Mouse (Mus musculus): ENCODE data around the gene Fto. TPM values are rescaled to one million over a fixed set of nuclear protein-coding genes. Genes with fewer than 3 reads are reported as not detected.

Gene Fto
- total RNA-seq (2021), result 100 to 1,000 TPM; 122 to 128 TPM

DNA sequence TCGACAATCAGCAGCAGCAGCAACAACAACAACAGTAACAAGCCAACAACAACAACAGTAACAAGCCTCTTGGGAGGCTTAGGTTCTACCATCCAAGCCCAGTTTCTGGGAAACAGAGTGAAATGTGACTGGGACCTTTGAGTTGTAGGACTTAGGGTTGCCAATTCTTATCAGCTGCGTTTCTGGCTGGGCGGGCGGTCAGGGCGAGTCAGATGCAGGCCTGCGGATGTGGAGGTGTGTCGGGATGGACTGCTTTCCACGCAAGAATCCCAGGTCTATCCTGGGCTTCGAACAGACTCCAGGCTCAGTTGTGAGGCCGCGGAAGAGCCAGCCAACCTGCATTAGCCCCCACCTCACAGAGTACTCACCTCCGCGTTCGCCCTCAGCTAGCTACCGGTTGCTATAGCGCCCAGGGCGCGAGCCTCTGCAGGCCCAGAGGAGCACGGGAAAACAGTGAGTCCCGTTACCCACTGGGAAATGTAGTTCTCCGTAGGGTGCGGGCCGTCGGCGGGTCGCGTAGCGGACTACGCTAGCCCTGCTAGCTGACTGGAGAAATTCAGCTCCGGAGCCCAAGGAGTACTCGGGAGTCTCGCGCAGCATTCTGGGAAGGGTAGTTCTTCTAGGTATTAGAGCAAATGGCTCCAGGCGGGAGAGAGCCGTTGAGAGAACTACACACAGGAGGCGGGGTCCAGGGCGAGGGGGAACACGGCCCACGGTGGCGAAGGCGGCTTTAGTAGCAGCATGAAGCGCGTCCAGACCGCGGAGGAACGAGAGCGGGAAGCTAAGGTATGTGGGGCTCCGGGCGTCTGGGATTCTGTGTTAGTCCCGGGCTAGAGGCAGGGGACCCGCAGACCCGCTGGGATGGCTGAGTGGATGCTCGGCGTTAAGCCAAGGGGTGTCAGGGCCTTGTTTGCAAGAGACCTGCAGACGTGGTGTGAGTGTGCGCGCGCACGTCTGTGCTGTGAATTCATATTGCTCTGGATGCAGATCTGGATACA is at the start of gene Fto, which contains the start of gene Rpgrip1l:
Gene Fto (plus strand): TSS at position 691 of the 998 bp plus-strand sequence.
Gene Rpgrip1l (minus strand): TSS at position 428 of the 998 bp plus-strand sequence.
- DNase-seq (ENCODE audit: extremely low spot score in 1 of 2, low spot score in 2 of 2), result peak; percentile 98 to 99
- intact Hi-C loops (cut with DNase I), result no loop called here

DNA sequence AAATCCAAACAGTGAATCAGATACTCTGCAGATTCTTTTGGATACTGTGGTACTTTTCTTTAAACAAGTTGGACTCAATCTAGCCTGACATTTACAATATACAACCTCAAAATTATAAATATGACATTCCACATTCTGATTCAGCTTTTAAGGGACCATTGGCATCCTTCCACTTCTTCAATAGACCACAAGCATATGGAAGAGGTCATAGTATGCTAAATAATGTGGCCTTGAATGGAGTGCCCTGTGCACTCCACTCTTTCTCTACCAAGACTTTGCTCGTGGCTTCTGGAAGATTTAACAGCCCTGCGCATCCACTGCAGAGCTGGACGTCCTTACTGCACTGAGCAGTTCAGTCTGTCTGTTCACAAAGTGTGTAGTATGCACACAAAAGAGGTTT is 49.4 kb upstream of the Fto start:
- no peak for DNase-seq (ENCODE audit: extremely low spot score in 1 of 2, low spot score in 2 of 2)
- intact Hi-C loops (cut with DNase I), result loop anchor here (5.0 kb wide), 1 partner anchor 42 kb away; no protein-coding TSS in a partner anchor

DNA sequence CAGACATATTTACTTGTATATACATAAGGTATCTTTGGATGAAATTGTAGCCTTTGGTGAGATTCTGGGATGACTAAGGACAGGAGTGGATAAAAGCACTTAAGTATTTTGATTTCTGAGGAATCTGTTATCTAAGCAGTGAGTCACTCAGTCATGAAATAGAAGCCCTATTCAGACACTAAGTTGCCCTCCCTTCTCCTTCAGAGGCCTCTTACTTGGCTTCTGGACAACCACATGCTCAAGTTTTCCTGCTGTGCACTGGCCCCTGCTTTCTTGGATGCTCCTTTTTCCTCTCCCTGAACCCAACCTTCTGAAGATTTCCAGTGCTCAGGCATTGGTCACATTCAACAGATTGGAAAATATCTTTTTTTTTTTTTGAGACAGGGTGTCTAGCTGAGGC is 48.8 kb upstream of the Fto start:
- no peak for DNase-seq (ENCODE audit: extremely low spot score in 1 of 2, low spot score in 2 of 2)
- intact Hi-C loops (cut with DNase I), result loop anchor here (5.0 kb wide), 1 partner anchor 42 kb away; no protein-coding TSS in a partner anchor

DNA sequence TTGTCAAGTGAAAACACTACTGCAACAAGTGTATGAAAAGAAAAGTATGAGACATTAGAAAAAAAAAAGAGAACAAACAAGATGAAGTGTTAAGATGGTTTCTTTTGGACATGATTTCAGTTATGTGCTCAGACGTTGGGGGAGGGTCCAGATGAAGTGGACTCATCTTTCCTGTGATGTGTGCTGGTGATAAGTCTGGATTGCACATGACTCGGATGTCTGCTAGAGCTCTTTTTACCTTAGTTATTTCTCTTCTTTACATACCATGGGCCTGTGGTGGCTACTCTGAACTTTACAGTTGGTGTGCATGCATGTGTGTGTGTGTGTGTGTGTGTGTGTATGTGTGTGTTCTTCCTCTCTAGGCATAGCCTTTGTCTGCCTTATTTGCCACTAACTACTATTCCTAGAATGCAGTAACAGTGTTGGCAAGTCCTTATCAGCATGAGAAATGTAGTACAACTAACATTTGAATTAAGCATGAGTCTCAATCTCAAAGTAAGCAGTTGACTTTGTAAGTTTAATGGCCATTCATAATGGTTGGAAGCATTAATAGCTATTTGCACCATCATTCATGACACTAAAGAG is 43.9 kb upstream of the Fto start:
- DNase-seq (ENCODE audit: extremely low spot score in 1 of 2, low spot score in 2 of 2), result no peak
- intact Hi-C loops (cut with DNase I), result no loop called here

DNA sequence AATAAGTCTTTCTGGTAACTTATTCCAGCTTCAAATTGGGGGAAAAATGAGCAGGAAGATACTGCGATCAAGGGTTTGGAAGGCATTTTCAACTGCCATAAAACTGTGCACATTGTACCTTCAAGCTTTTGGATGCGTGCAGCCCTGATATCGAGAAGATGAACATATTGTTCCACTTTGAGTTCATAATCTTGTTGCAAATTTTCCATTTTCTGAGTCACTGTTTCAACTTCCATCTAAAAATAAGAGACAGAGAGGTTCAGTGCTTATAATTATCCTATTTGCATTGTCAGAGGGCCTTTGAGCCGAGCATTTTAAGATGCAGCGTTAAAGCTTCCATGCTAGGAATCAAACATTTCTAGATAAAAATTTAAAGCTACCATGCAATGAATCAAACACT is 39.8 kb upstream of the Fto start:
- intact Hi-C loops (cut with DNase I), result no loop called here
- DNase-seq (ENCODE audit: extremely low spot score in 1 of 2, low spot score in 2 of 2), result no peak

DNA sequence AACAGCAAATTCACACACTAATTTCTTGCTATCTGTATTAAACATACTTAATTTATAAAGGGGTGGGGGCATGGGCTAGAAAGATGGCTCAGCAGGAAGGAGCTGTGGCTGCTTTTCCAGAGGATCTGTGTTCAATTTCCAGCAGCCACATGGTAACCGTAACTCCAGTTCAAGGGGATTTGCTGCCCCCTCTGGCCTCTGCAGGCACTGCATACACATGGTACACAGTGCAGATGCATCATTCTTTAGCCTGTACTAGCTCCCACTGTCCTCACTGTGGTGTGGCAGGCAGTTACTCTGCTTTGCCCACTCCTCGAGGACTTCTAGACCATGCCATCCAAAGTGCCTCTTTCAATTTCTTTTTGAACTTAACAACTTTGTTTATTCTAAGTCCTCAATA is 37.0 kb upstream of the Fto start:
- intact Hi-C loops (cut with DNase I), result no loop called here
- no peak for DNase-seq (ENCODE audit: extremely low spot score in 1 of 2, low spot score in 2 of 2)

DNA sequence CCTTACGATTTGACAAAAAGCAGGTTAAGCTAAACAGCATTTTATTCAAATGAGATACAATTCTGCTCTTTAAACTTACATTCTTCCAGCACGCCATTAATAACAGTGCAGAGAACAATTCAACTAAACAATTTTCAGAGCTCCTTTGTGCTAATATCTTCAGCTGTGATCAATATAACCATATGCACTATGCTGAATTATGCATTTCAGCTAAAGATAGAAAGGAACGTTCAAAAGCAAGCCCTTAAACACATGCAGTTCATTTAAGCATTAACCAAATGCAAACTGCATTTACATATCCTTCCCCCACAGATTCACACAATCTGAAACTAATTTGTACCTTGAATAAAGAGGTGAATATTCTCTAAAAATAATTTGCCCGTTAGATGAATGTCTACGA is 35.3 kb upstream of the Fto start:
- intact Hi-C loops (cut with DNase I), result no loop called here
- DNase-seq (ENCODE audit: extremely low spot score in 1 of 2, low spot score in 2 of 2), result no peak

DNA sequence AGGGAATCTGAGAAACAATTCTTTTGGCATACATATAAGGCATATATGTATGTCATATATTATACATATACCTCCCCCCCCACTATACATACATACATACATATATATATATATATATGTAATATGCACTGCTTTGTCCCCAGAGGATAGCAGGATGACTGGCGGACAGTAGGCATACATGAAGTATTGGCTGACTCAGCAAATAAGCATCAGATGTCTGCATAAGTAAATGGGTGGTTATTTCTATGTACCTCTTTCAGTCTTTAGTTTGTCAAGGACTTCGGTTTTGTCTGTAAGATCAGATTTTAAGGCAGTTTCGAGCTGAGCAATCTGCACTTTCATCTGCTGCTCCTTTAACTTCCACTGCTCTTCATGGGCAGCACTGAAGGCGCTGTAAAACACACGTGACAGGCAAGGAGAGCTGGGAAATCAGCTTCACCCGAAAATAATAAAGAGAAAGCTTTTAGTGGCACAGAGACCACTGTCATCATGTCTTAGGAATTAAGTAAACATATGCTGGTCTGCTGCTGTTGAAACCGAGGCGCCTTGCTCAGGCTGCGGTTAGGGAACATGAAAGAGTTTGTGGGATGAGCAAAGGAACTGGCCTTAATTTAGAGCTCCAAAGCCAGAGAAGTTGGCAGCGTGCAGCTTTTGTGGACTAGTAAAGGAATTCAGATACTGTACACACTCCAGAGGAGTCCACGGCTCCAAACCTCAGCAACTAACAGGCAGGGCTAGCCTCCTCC is 32.7 kb upstream of the Fto start:
- intact Hi-C loops (cut with DNase I), result no loop called here
- DNase-seq (ENCODE audit: extremely low spot score in 1 of 2, low spot score in 2 of 2), result no peak

DNA sequence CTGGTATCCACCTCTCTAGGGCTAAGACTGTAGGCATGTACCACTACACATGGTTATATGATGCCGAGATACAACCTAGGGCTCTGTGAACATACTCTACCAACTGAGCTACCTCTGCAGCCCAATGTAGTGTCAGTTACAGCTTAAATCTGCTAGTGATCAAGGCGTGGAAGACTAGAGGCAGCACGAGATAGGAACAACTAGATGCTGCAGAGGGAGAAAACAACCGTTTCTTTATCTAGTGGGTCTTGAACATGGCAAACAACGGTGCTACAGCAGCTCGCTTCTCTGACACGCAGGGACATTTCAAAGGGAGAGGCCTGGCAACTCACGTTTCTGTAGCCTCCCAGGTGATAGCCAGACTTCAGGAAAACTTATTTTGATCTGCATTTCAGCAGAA is 31.8 kb upstream of the Fto start:
- intact Hi-C loops (cut with DNase I), result no loop called here
- no peak for DNase-seq (ENCODE audit: extremely low spot score in 1 of 2, low spot score in 2 of 2)

DNA sequence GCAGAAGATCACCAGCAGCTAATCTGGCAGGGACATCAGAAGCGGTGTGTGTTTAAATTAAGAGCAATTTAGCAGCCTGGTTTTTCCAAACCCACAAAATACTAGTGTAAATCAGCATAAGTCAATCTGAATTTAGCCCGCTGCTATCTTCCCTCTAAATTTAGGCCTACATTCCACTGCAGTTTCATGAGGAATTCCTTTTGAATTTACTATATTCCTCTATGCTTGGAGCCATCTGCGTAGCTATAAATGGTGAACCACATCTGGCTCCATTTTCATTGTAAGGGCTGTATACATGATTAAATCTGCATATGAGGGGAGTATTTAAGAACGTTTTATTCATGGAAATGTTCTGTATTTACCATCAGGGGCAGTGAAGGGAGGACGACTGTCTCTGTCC is 30.7 kb upstream of the Fto start:
- intact Hi-C loops (cut with DNase I), result no loop called here
- peak in 1 of 2 experiments; percentile 35 for DNase-seq (ENCODE audit: extremely low spot score in 1 of 2, low spot score in 2 of 2)

DNA sequence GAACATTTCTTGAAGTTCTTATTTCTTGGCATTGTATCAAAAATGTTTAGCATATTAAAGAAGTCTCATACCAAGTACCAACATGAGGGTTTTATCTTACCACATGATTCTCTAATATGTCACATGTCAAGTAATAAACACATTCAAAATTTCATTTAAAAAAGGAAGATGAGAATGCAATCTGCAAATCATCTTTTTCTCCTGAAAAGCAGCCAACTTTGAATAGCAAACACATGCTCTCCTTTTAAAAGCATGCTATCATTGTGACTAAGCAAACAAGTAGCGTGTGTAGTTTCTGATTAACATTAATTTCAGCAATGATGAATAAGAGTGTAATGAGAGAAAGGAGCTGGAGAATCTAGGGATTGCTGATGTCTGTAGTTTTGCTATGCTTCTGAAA is 29.5 kb upstream of the Fto start:
- intact Hi-C loops (cut with DNase I), result no loop called here
- DNase-seq (ENCODE audit: extremely low spot score in 1 of 2, low spot score in 2 of 2), result no peak

DNA sequence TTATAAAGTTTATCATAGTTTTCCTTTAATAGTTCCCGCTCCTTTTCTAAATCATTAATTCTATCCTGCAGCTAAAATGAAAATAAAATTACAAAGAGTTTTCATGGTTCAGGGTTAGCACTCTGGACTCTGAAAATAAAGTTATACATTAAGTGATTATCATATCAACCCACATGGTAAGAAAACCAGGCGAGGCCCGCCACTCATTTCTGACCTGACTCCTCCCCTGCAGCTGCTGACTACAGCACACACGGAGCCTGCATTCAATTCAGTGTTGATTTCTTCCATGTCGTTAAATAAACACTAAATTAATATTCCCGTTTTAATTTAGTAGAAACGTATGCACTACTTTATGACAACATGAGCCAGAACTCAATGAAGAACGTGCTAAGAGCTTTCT is 27.1 kb upstream of the Fto start:
- no peak for DNase-seq (ENCODE audit: extremely low spot score in 1 of 2, low spot score in 2 of 2)
- intact Hi-C loops (cut with DNase I), result no loop called here

DNA sequence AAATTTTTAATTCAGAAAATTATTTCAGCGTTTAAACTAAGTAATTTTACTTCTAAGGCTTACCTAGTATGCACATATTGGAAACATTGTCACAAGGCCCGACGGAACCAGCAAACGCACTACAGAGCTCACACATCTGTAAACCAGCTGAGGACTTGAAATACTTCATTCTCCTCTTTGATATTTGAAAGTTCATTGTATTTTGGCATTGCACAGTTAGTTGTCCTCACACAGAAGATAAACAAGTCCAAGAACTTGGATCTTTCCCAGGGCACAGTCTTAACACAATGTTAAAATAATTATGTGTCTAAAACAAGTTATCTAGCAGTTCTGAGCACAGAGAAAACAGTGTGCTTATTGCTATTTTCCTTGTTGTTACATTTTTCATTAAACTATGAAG is 22.7 kb upstream of the Fto start:
- intact Hi-C loops (cut with DNase I), result no loop called here
- no peak for DNase-seq (ENCODE audit: extremely low spot score in 1 of 2, low spot score in 2 of 2)

DNA sequence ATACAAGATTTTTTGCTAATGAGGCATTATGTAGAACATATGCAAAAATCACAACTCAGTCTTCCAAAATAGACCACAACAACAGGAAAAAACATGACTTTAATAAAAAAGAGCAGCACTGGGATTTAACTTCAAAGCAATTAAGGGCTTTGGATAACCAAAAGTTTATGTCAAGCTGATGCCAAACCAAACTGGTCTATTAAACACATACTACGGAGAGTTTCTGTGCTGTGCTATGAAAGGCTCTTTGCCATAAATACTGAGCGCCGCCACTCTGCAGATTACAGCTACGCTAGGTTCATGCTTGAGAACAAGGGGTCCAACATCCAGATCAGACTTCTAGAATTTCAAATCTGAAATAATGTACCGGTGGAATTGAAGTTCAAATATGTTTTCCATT is 17.5 kb upstream of the Fto start:
- no peak for DNase-seq (ENCODE audit: extremely low spot score in 1 of 2, low spot score in 2 of 2)
- intact Hi-C loops (cut with DNase I), result no loop called here

DNA sequence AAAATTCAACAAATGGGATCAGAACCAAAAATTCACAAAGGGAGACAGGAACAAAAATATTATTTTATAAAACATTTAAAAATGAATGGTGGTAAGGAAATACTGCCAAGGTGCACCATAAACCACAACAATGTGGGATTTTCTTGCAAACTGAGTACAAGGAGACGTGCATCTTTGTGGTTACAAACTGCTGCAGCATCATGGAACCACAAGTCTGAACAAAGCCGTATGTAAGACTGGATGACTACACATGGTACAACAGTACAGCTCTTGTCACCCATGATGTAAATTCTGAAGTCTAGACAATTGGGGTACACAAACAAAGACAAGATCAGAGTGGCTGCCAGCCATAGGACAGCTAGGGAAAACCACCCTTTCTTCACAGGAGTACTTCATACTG is 14.7 kb upstream of the Fto start:
- intact Hi-C loops (cut with DNase I), result no loop called here
- DNase-seq (ENCODE audit: extremely low spot score in 1 of 2, low spot score in 2 of 2), result no peak

DNA sequence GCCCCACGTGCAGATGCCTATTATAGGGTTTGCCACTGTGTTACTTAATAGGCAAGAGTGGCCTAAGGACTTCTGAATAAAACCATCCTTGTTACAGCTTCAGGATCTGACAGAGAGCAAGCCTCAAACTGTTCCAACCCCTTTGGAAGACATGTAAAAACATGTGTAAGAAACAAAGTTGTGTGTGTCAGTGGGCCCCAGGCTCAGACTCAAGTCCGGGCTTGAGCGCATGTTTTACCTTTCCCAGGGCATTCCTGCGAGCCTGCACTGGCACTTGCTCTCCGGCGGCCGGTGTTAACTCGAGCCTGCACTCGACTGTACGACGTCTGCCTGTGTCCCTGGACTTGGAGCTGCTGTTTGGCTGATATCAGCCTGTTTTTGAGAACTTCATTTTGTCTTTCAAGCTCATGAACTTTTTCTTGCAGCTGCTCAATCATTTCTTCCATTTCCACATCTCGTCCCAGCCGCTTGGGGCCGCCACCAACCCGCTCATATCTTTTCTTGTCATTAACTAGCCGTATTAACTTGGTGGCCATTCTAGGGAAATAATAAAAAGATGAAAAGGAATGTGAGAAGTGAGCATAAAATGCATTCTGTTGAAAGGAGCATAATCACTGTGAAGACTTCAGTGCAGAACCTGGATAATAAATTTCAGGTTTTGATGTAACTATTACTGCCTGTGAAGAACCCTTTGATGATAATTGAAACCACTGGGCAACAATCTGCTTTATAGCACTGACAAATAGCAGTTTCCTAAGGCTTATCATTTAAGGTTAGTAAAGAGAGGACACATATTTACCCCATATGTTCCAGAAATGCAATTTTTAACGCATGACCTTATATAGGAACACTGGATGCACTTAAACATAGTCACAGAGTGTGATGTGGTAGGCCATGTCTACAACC is 8.6 kb upstream of the Fto start:
- DNase-seq (ENCODE audit: extremely low spot score in 1 of 2, low spot score in 2 of 2), result no peak
- intact Hi-C loops (cut with DNase I), result no loop called here

DNA sequence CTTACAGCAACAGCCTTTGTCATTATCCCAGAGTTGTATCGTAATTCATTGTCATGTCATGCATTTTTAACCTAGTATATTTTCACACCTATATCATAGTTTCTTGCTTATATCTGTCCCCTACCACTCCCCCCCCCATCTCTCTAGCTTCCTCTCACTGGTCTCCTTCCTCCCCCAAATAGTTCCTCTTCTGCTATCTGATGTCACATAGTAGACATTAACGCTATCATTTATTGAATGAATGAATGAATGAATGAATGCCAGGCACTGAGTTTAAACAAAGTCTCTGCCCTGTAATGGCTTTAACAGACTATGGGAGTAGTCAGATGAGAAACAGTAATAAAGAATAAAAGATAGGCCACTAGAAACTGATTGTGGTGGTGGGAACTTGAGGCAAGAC is 983 bp upstream of the Fto start:
- intact Hi-C loops (cut with DNase I), result no loop called here
- no peak for DNase-seq (ENCODE audit: extremely low spot score in 1 of 2, low spot score in 2 of 2)

DNA sequence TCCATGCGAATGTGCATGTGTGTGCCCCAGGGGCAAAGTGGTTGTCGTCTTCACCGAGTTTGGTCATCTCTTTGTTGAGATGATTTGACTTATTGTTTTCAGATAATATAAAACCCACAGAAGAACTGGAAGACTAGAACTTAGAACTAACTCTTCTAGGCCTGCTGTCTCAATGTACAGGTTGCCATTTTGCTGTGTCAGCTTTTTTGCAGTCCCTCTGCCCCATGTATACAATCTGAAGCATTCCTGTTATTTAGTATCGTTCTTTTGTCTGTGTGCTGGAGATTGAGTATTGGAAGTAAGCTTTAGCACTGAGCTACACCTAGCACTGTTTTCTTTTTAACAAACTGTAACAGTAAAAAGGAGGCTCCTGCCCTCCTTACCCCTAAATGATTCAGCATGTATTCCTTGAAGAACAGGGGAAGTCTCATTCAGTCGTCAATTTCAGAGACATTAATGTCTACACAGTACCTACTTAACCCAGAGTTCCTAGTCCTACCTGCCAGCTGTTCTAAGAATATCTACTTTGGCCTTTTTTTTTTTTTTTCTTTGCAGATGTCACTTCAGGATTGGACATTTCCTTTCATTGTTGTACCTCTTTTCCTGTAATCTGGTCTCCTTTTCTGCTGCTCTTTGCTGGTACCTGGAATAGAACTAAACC is 4.4 kb downstream of the Fto start:
- no peak for DNase-seq (ENCODE audit: extremely low spot score in 1 of 2, low spot score in 2 of 2)
- intact Hi-C loops (cut with DNase I), result no loop called here

All from left cerebral cortex, postnatal 10 days (tissue).